23 mouse cellular contexts compared by ENCODE assay signal in genomic region chr7:111230630-111231029, GRCm38 (mm10).
DNase-seq lines count a peak whose midpoint lies in the region; TF ChIP-seq lines count a peak whose summit lies in the region.
"Had no signal": no experiment of that assay in that cellular context is flagged by ENCODE, and none has a peak within 500 bp of the region (broad histone marks: within the 10 kb centered on the region; RNA-seq: fewer than 3 reads in every experiment).

No protein-coding gene starts in this region.

- H3K27ac ChIP-seq in left cerebral cortex, adult 2 months, result no peak overlapping the region
- H3K27ac ChIP-seq: embryonic facial prominence, embryonic 10.5 days; embryonic facial prominence, embryonic 13.5 days; forebrain, embryonic 12.5 days; heart, embryonic 10.5 days; hindbrain, embryonic 10.5 days; hindbrain, embryonic 13.5 days; intestine, embryonic 15.5 days had no signal

- DNase-seq in heart, adult 11 months, result peak; percentile 88
- no peak for DNase-seq in heart, adult 9 months (ENCODE audit: low spot score in 2 of 2)
- peak; percentile 17 to 73 for DNase-seq in left cerebral cortex, postnatal 25 days (ENCODE audit: low spot score in 2 of 2)
- DNase-seq in left cerebral cortex, adult 2 months (ENCODE audit: extremely low spot score in 1 of 2, low spot score in 2 of 2), result no peak
- DNase-seq in right cerebral cortex, postnatal 25 days, result peak; percentile 10
- DNase-seq in right cerebral cortex, postnatal 4 days, result no peak
- DNase-seq: adrenal gland, adult 2 months; adrenal gland, postnatal 14 days; cerebellum, adult 11-12 months; cerebellum, adult 8-10 months; cerebellum, postnatal 10 days; cerebellum, postnatal 36 days; embryo, embryonic 11 days; gastrocnemius, postnatal 14 days; heart, postnatal 36 days had no signal

- no peak for TF ChIP-seq CTCF in left cerebral cortex, adult 2 months (IDR thresholded peaks at IDR 0.05)

- no peak overlapping the region for H3K4me3 ChIP-seq in left cerebral cortex, adult 2 months
- H3K4me3 ChIP-seq: embryonic facial prominence, embryonic 10.5 days; embryonic facial prominence, embryonic 13.5 days; erythroblast, embryonic 14.5 days; forebrain, embryonic 12.5 days; heart, embryonic 10.5 days; hindbrain, embryonic 10.5 days; hindbrain, embryonic 13.5 days; intestine, embryonic 15.5 days had no signal

- intact Hi-C loops in left cerebral cortex, postnatal 25 days (cut with DNase I), result no loop called here
- intact Hi-C loops in left cerebral cortex, adult 2 months (cut with DNase I), result no loop called here

Comparison
In these comparisons a context has a peak if more than half of its experiments do, and no peak if none do; other contexts are left out.
1. DNase-seq: peak in heart, adult 11 months (single experiment), left cerebral cortex, postnatal 25 days (2 of 2) and right cerebral cortex, postnatal 25 days (single experiment); none in heart, adult 9 months (0 of 2), left cerebral cortex, adult 2 months (0 of 2) and right cerebral cortex, postnatal 4 days (single experiment).